ENCODE assay signal across 28 mouse cellular contexts in the genomic region with DNA sequence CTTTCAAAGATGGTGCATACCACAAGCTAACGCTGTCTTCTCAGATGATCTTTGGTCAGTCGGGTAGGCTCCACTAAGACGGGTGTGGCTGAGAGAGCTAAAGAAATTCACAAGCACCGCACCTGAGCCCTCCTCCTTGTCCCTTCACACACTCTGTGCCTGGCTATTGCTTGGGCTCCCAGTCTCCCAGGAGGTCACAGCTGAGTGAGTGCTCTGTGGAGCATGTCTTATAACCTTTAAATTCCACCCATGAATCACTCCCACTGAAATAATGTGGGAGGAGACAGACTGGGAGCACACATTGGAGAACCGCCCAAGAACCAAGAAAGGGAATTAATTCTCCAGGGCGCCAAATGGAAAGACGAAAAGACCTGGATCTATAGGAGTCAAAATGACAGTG. TPM values are rescaled to one million over a fixed set of nuclear protein-coding genes. Genes with fewer than 3 reads are reported as not detected.
DNase-seq lines count a peak whose midpoint lies in the region; ATAC-seq and TF ChIP-seq lines count a peak whose summit lies in the region.
"Had no signal": no experiment of that assay in that cellular context is flagged by ENCODE, and none has a peak within 500 bp of the region (broad histone marks: within the 10 kb centered on the region; RNA-seq: fewer than 3 reads in every experiment).

No protein-coding gene starts in this region.

- H3K27ac ChIP-seq in kidney, embryonic 15.5 days, result no peak overlapping the region; the same call in 1 of the 2 replicates
- no peak overlapping the region for H3K27ac ChIP-seq in hindbrain, embryonic 14.5 days
- H3K27ac ChIP-seq: forebrain, embryonic 13.5 days; hindbrain, postnatal 0 days; intestine, embryonic 15.5 days; limb, embryonic 13.5 days; liver, embryonic 12.5 days; macrophage; midbrain, embryonic 13.5 days; stomach, postnatal 0 days had no signal

- no peak for TF ChIP-seq CTCF in Patski (IDR thresholded peaks at IDR 0.05)

- no peaks in the 10 kb centered on the region for H3K27me3 ChIP-seq in Patski
- H3K27me3 ChIP-seq in kidney, embryonic 15.5 days, result no peaks in the 10 kb centered on the region
- no peaks in the 10 kb centered on the region for H3K27me3 ChIP-seq in hindbrain, embryonic 14.5 days (ENCODE audit: control insufficient read depth, insufficient read depth, low read length)
- H3K27me3 ChIP-seq: forebrain, embryonic 13.5 days; intestine, embryonic 15.5 days; limb, embryonic 13.5 days; liver, embryonic 12.5 days; midbrain, embryonic 13.5 days had no signal

- ATAC-seq in Patski, result peak; percentile 53
- ATAC-seq in kidney, embryonic 15.5 days (replicated peaks; ENCODE audit: low FRiP score), result peak; percentile 92
- no peak for ATAC-seq in hindbrain, embryonic 14.5 days (ENCODE audit: low FRiP score)
- ATAC-seq: forebrain, embryonic 13.5 days; hindbrain, postnatal 0 days; intestine, embryonic 15.5 days; liver, embryonic 12.5 days; liver, postnatal 0 days; midbrain, embryonic 13.5 days had no signal

- no peak overlapping the region for H3K9ac ChIP-seq in kidney, embryonic 15.5 days
- no peak overlapping the region for H3K9ac ChIP-seq in hindbrain, embryonic 14.5 days
- H3K9ac ChIP-seq: forebrain, embryonic 13.5 days; intestine, embryonic 15.5 days; limb, embryonic 13.5 days; liver, embryonic 12.5 days; liver, postnatal 0 days; midbrain, embryonic 13.5 days had no signal

- POLR2A ChIA-PET in Patski (lab: Charles Lee), result no interaction called here

- CTCF ChIA-PET in Patski (lab: Charles Lee), result interaction anchor here (1.4 to 1.7 kb wide), 2 partner anchors 19 to 39 kb away, joined by 4 read pairs; no protein-coding TSS in a partner anchor

- peaks cover 19% of the 10 kb centered on the region for H3K36me3 ChIP-seq in kidney, embryonic 15.5 days
- peaks cover 47% of the 10 kb centered on the region for H3K36me3 ChIP-seq in hindbrain, embryonic 14.5 days (replicated peaks; ENCODE audit: control insufficient read depth, insufficient read depth)
- H3K36me3 ChIP-seq: intestine, embryonic 15.5 days had no signal

- 43% methylated on average over 7 of the region's 7 CpGs for WGBS in kidney, embryonic 15.5 days
- 75% methylated on average over 7 of the region's 7 CpGs for WGBS in hindbrain, embryonic 14.5 days

- DNase-seq in Patski (ENCODE audit: low read depth, low spot score), result no peak
- peak; percentile 57 for DNase-seq in kidney, adult 18-20 months
- DNase-seq in kidney, postnatal 25 days, result peak; percentile 69 to 87
- DNase-seq in hindbrain, embryonic 14.5 days (ENCODE audit: low spot score), result no peak
- no peak for DNase-seq in gastrocnemius, postnatal 36 days
- no peak for DNase-seq in adrenal gland, postnatal 10 days
- DNase-seq: adrenal gland, postnatal 25 days; B cell, adult 2 months; cerebellum, adult 2 months; cerebellum, postnatal 25 days; gastrocnemius, postnatal 10 days; heart, postnatal 14 days; liver, postnatal 0 days; lung, postnatal 10 days; right cerebral cortex, adult 18-20 months; right cerebral cortex, postnatal 4 days; thymus, adult 18-20 months; thymus, postnatal 4 days had no signal

- intact Hi-C loops in gastrocnemius, postnatal 36 days (cut with DNase I), result no loop called here

- no peak overlapping the region for H3K4me3 ChIP-seq in kidney, embryonic 15.5 days (replicated peaks)
- no peak overlapping the region for H3K4me3 ChIP-seq in hindbrain, embryonic 14.5 days (replicated peaks; ENCODE audit: low read length)
- H3K4me3 ChIP-seq: forebrain, embryonic 13.5 days; intestine, embryonic 15.5 days; limb, embryonic 13.5 days; liver, embryonic 12.5 days; midbrain, embryonic 13.5 days had no signal

- H3K4me1 ChIP-seq in kidney, embryonic 15.5 days, result peaks cover 17% of the 10 kb centered on the region
- no peaks in the 10 kb centered on the region for H3K4me1 ChIP-seq in hindbrain, embryonic 14.5 days (replicated peaks; ENCODE audit: control insufficient read depth, insufficient read depth, low read length)
- H3K4me1 ChIP-seq: forebrain, embryonic 13.5 days; intestine, embryonic 15.5 days; limb, embryonic 13.5 days; liver, embryonic 12.5 days; midbrain, embryonic 13.5 days had no signal

- H3K4me2 ChIP-seq in kidney, embryonic 15.5 days, result no peak overlapping the region
- no peak overlapping the region for H3K4me2 ChIP-seq in hindbrain, embryonic 14.5 days (replicated peaks)
- H3K4me2 ChIP-seq: forebrain, embryonic 13.5 days; intestine, embryonic 15.5 days; limb, embryonic 13.5 days; liver, embryonic 12.5 days; midbrain, embryonic 13.5 days had no signal

- no peaks in the 10 kb centered on the region for H3K9me3 ChIP-seq in kidney, embryonic 15.5 days (replicated peaks)
- H3K9me3 ChIP-seq in hindbrain, embryonic 14.5 days (ENCODE audit: control insufficient read depth, low read length), result no peaks in the 10 kb centered on the region
- H3K9me3 ChIP-seq: forebrain, embryonic 13.5 days; intestine, embryonic 15.5 days; limb, embryonic 13.5 days; liver, embryonic 12.5 days; midbrain, embryonic 13.5 days had no signal

- in situ Hi-C loops in Patski (cut with MboI; ENCODE audit: low pct_unique_long_range_greater_than_20kb), result no loop called here

RNA-seq across cellular contexts. Expression of a gene that starts 23.6 kb away (rescaled TPM):
- not detected for polyA plus RNA-seq in Patski (2021)
- polyA plus RNA-seq in kidney, embryonic 15.5 days (2015; fragmentation: Nextera tagmentation; extraction: Ambion mirVana), result 0.42 and 0.44 TPM in 2 replicates
- polyA plus RNA-seq in hindbrain, embryonic 14.5 days (2014; fragmentation: Nextera tagmentation; extraction: Ambion mirVana), result 0.80 TPM in 2 replicates
- under 1 TPM; 0.10 to 0.47 TPM for total RNA-seq in gastrocnemius, postnatal 36 days (2021)
- 1 to 10 TPM in 1 of 2 experiments, under 1 TPM in 1; 0.78 to 1.3 TPM for total RNA-seq in adrenal gland, postnatal 10 days (2021)
- total RNA-seq: megakaryocyte-erythroid progenitor cell, adult 5-6 weeks had no signal

RNA-seq across cellular contexts. Expression of a gene that starts 56.4 kb away (rescaled TPM):
- polyA plus RNA-seq in Patski (2021), result 17.0 TPM
- polyA plus RNA-seq in kidney, embryonic 15.5 days (2015; fragmentation: Nextera tagmentation; extraction: Ambion mirVana), result 59.2 and 59.3 TPM in 2 replicates
- polyA plus RNA-seq in hindbrain, embryonic 14.5 days (2014; fragmentation: Nextera tagmentation; extraction: Ambion mirVana), result 49.0 and 49.2 TPM in 2 replicates
- total RNA-seq in gastrocnemius, postnatal 36 days (2021), result 1 to 10 TPM; 2.9 to 4.0 TPM
- total RNA-seq in adrenal gland, postnatal 10 days (2021), result 10 to 100 TPM; 11.9 to 19.9 TPM

RNA-seq across cellular contexts. Expression of a gene that starts 56.5 kb away (rescaled TPM):
- polyA plus RNA-seq in Patski (2021), result 3.1 TPM
- 10.7 and 12.7 TPM in 2 replicates for polyA plus RNA-seq in kidney, embryonic 15.5 days (2015; fragmentation: Nextera tagmentation; extraction: Ambion mirVana)
- 5.9 and 6.4 TPM in 2 replicates for polyA plus RNA-seq in hindbrain, embryonic 14.5 days (2014; fragmentation: Nextera tagmentation; extraction: Ambion mirVana)
- total RNA-seq in gastrocnemius, postnatal 36 days (2021), result not detected
- 1 to 10 TPM; 1.4 to 2.1 TPM for total RNA-seq in adrenal gland, postnatal 10 days (2021)

Comparison
In these comparisons a context has a peak if more than half of its experiments do, and no peak if none do; other contexts are left out.
1. DNase-seq: peak in kidney, adult 18-20 months (single experiment) and kidney, postnatal 25 days (2 of 2); none in Patski (single experiment), hindbrain, embryonic 14.5 days (single experiment), gastrocnemius, postnatal 36 days (0 of 2) and adrenal gland, postnatal 10 days (single experiment).